Comparison of ENCODE assay signal across 13 mouse cellular contexts in genomic region chrX:107160496-107160895, GRCm38 (mm10). TPM values are rescaled to one million over a fixed set of nuclear protein-coding genes. Genes with fewer than 3 reads are reported as not detected.
DNase-seq lines count a peak whose midpoint lies in the region; ATAC-seq and TF ChIP-seq lines count a peak whose summit lies in the region.
"Had no signal": no experiment of that assay in that cellular context is flagged by ENCODE, and none has a peak within 500 bp of the region (broad histone marks: within the 10 kb centered on the region; RNA-seq: fewer than 3 reads in every experiment).

No protein-coding gene starts in this region.

- no peak overlapping the region for H3K27ac ChIP-seq in kidney, postnatal 0 days
- H3K27ac ChIP-seq in kidney, embryonic 16.5 days (ENCODE audit: low read length) = no peak overlapping the region
- no peak overlapping the region for H3K27ac ChIP-seq in MEL (ENCODE audit: control insufficient read depth, low read depth, low read length)
- H3K27ac ChIP-seq: hindbrain, embryonic 13.5 days; lung, embryonic 15.5 days had no signal

- peak; percentile 51 for TF ChIP-seq CTCF in kidney, postnatal 0 days (IDR thresholded peaks at IDR 0.05; ENCODE audit: low read depth)
- no peak; a peak in 1 of 6 replicates for TF ChIP-seq CTCF in MEL (IDR thresholded peaks at IDR 0.05 in 2 of 3, conservative IDR thresholded peaks at IDR 0.05 in 1 of 3; ENCODE audit: control insufficient read depth in 1 of 3, insufficient read depth in 1 of 3, low read depth in 2 of 3, low read length in 3 of 3, poor library complexity in 1 of 3, severe bottlenecking in 1 of 3)

- H3K4me1 ChIP-seq in kidney, postnatal 0 days (replicated peaks; ENCODE audit: insufficient read depth, low read length) = no peaks in the 10 kb centered on the region
- H3K4me1 ChIP-seq in kidney, embryonic 16.5 days (ENCODE audit: insufficient read depth, low read length) = no peaks in the 10 kb centered on the region
- H3K4me1 ChIP-seq in MEL (ENCODE audit: control insufficient read depth in 1 of 2, insufficient read depth in 2 of 2, low read length in 2 of 2) = no peaks in the 10 kb centered on the region
- H3K4me1 ChIP-seq: hindbrain, embryonic 13.5 days; lung, embryonic 15.5 days had no signal

- no peaks in the 10 kb centered on the region for H3K27me3 ChIP-seq in kidney, postnatal 0 days (ENCODE audit: insufficient read depth, low read length)
- H3K27me3 ChIP-seq in kidney, embryonic 16.5 days (ENCODE audit: insufficient read depth, low read length) = no peaks in the 10 kb centered on the region
- no peaks in the 10 kb centered on the region for H3K27me3 ChIP-seq in MEL (ENCODE audit: control insufficient read depth in 1 of 2, insufficient read depth in 2 of 2, low read length in 2 of 2)
- H3K27me3 ChIP-seq: hindbrain, embryonic 13.5 days; lung, embryonic 15.5 days had no signal

- TF ChIP-seq POLR2A in MEL (IDR thresholded peaks at IDR 0.05; ENCODE audit: control insufficient read depth in 1 of 2, insufficient read depth in 1 of 2, low read depth in 1 of 2, low read length in 2 of 2, poor library complexity in 1 of 2) = no peak

- no peak; the same call in 1 of the 2 replicates for TF ChIP-seq RAD21 in MEL (IDR thresholded peaks at IDR 0.05; ENCODE audit: low read depth, low read length)

- ATAC-seq in kidney, postnatal 0 days (replicated peaks; ENCODE audit: low FRiP score, low read depth) = no peak
- no peak for ATAC-seq in kidney, embryonic 16.5 days (ENCODE audit: low FRiP score, low TSS enrichment)

- no peak overlapping the region for H3K4me2 ChIP-seq in kidney, postnatal 0 days (ENCODE audit: low read length)
- H3K4me2 ChIP-seq in kidney, embryonic 16.5 days (replicated peaks; ENCODE audit: low read depth, low read length) = no peak overlapping the region
- H3K4me2 ChIP-seq: hindbrain, embryonic 13.5 days; lung, embryonic 15.5 days had no signal

- TF ChIP-seq EP300 in MEL (IDR thresholded peaks at IDR 0.05; ENCODE audit: low read depth in 1 of 2, low read length in 2 of 2) = no peak

- no peaks in the 10 kb centered on the region for H3K79me2 ChIP-seq in MEL (ENCODE audit: control insufficient read depth, insufficient read depth, low read length, poor library complexity)

- DNase-seq in kidney, postnatal 0 days (ENCODE audit: low spot score) = no peak
- DNase-seq in 3134 (ENCODE audit: extremely low read depth, insufficient read length, low spot score) (peak; percentile 0), MEL (ENCODE audit: low read depth, low spot score) (no peak)
- peak; percentile 16 for DNase-seq in lung, postnatal 25 days (ENCODE audit: low spot score)
- no peak for DNase-seq in right cerebral cortex, postnatal 10 days (ENCODE audit: low spot score in 2 of 2)
- no peak for DNase-seq in c-Kit-positive CD71-positive TER-119-positive erythroid progenitor cells, embryonic 14.5 days (ENCODE audit: low spot score)
- no peak for DNase-seq in gastrocnemius, postnatal 25 days
- DNase-seq: adrenal gland, adult 2 months; cerebellum, adult 11 months; spleen, adult 18-20 months had no signal

- H3K36me3 ChIP-seq in kidney, postnatal 0 days (ENCODE audit: insufficient read depth, low read length) = no peaks in the 10 kb centered on the region
- no peaks in the 10 kb centered on the region for H3K36me3 ChIP-seq in kidney, embryonic 16.5 days (ENCODE audit: insufficient read depth, low read length)
- H3K36me3 ChIP-seq in MEL (ENCODE audit: control insufficient read depth in 1 of 2, insufficient read depth in 2 of 2, low read length in 2 of 2) = no peaks in the 10 kb centered on the region
- H3K36me3 ChIP-seq: hindbrain, embryonic 13.5 days; lung, embryonic 15.5 days had no signal

- H3K9me3 ChIP-seq in kidney, postnatal 0 days (replicated peaks; ENCODE audit: low read length) = no peaks in the 10 kb centered on the region
- no peaks in the 10 kb centered on the region for H3K9me3 ChIP-seq in kidney, embryonic 16.5 days (ENCODE audit: low read length)
- no peaks in the 10 kb centered on the region for H3K9me3 ChIP-seq in MEL (replicated peaks; ENCODE audit: insufficient read depth, low read length)
- H3K9me3 ChIP-seq: hindbrain, embryonic 13.5 days; lung, embryonic 15.5 days had no signal

- H3K4me3 ChIP-seq in kidney, postnatal 0 days (replicated peaks; ENCODE audit: low read depth, low read length) = no peak overlapping the region
- H3K4me3 ChIP-seq in kidney, embryonic 16.5 days (ENCODE audit: low read length) = no peak overlapping the region
- H3K4me3 ChIP-seq in MEL (ENCODE audit: control insufficient read depth in 1 of 2, insufficient read depth in 1 of 2, low read depth in 2 of 2, low read length in 2 of 2) = no peak overlapping the region
- H3K4me3 ChIP-seq: hindbrain, embryonic 13.5 days; lung, embryonic 15.5 days had no signal

- H3K9ac ChIP-seq in kidney, postnatal 0 days (ENCODE audit: low read depth, low read length) = no peak overlapping the region
- no peak overlapping the region for H3K9ac ChIP-seq in kidney, embryonic 16.5 days (replicated peaks; ENCODE audit: low read length)
- no peak overlapping the region for H3K9ac ChIP-seq in MEL (ENCODE audit: control insufficient read depth, low read depth, low read length, poor library complexity, severe bottlenecking)
- H3K9ac ChIP-seq: hindbrain, embryonic 13.5 days; lung, embryonic 15.5 days had no signal

TF ChIP-seq in MEL, 35 proteins besides CTCF, POLR2A, EP300 and RAD21:
- no peak for TF ChIP-seq CHD1 (IDR thresholded peaks at IDR 0.05; ENCODE audit: low read depth, low read length)
- TF ChIP-seq SMC3 (IDR thresholded peaks at IDR 0.05; ENCODE audit: low read depth, low read length) = 0 out of 2 replicates have a peak, but pooled peaks have one; percentile 9

RNA-seq across cellular contexts. Expression of gene P2ry10b, which starts 11.8 kb away (rescaled TPM):
- polyA plus RNA-seq in kidney, postnatal 0 days (2015; fragmentation: Nextera tagmentation; extraction: Ambion mirVana) = 0.74 and 0.77 TPM in 2 replicates
- 0.80 and 0.82 TPM in 2 replicates for polyA plus RNA-seq in kidney, embryonic 16.5 days (2015; fragmentation: Nextera tagmentation; extraction: Ambion mirVana)
- not detected in 2 replicates for total RNA-seq in MEL (2012; rRNA removed)
- not detected for polyA plus RNA-seq in MEL (2012; ENCODE audit: insufficient read depth in 1 of 2, insufficient read length in 2 of 2, low read depth in 1 of 2, low replicate concordance in 2 of 2, missing spikeins in 1 of 2)
- under 1 TPM; 0.28 to 0.94 TPM for total RNA-seq in gastrocnemius, postnatal 25 days (2021)

Comparison
In these comparisons a context has a peak if more than half of its experiments do, and no peak if none do; other contexts are left out.
1. DNase-seq: peak in 3134 (single experiment) and lung, postnatal 25 days (single experiment); none in kidney, postnatal 0 days (single experiment), MEL (single experiment), right cerebral cortex, postnatal 10 days (0 of 2), c-Kit-positive CD71-positive TER-119-positive erythroid progenitor cells, embryonic 14.5 days (single experiment) and gastrocnemius, postnatal 25 days (single experiment).